Mouse (Mus musculus): Measurements from ENCODE around the gene Clcc1.
"Not testable (repeated sequence)": the region's sequence is repeated elsewhere in the genome, so short reads cannot be mapped to it uniquely, and the experiment has no call there.

Clcc1 gene

GRCm38 (mm10) chr3:108653710-108654379 is at the start of gene Clcc1:
Gene Clcc1, plus strand, starts transcription at chr3:108653913.
- DNase-seq (ENCODE audit: low read depth, low spot score) = peak; percentile 97

DNA sequence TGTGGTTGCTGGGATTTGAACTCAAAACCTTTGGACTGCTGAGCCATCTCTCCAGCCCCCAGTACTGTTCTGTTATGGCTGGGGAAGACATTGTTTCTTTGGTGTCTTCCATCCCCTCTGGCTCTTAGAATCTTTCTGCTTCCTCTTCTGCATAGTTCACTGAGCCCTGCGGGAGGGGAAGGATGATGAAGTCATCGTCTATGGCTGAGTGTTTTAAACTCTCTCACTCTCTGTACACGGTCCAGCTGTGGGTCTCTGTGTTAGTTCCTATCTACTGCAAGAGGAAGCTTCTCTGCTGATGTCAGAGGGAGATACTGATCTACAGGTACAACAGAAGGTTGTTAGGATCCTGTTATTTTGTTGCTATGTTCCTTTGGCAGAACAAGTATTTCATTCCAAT is 44.8 kb upstream of the Clcc1 start:
- no peak for DNase-seq (ENCODE audit: low read depth, low spot score)

DNA sequence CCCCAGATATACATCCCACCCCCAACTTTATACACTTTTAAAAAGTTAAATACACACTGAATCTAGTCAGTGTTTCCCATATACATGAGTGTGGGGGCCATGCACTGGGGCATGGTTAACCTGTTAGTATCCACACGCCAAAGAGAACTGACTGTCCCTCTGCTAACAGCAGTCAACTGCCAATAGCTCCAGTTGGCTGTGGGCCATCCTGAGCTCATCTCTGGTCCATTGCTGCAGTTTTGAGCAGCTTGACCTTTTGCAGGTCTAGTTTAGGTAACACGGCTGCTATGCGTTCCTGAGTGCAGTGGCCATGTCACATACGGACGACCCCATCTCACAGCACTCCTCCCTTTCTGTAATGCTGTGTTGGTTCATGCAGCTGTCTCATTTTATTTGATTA is 19.0 kb upstream of the Clcc1 start:
- no peak for DNase-seq (ENCODE audit: low read depth, low spot score)

- DNase-seq (ENCODE audit: low read depth, low spot score) = peak; percentile 30
Observed at GRCm38 (mm10) chr3:108639412-108639811, 14.3 kb upstream of the Clcc1 start.

- no peak for DNase-seq (ENCODE audit: low read depth, low spot score)
Observed at GRCm38 (mm10) chr3:108640998-108641397, 12.7 kb upstream of the Clcc1 start.

GRCm38 (mm10) chr3:108644856-108645255 is 8.9 kb upstream of the Clcc1 start:
- DNase-seq (ENCODE audit: low read depth, low spot score) = no peak

DNA sequence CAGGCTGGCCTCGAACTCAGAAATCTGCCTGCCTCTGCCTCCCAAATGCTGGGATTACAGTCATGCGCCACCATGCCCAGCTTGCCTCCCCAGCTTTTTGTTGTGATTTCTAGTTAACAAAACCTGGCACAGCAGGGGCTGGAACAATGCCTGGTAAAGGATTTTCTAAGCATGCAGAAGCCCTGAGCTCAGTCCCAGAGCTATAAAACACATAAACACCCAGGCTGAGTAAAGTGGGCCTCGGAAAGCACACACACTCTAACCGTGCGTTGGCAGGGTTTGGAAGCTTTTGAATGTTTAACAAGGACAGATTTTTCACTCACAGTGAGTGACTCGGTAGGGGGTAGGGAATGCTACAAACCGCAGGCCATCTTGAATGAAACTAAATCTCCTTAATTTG is 7.7 kb upstream of the Clcc1 start:
- no peak for DNase-seq (ENCODE audit: low read depth, low spot score)

DNA sequence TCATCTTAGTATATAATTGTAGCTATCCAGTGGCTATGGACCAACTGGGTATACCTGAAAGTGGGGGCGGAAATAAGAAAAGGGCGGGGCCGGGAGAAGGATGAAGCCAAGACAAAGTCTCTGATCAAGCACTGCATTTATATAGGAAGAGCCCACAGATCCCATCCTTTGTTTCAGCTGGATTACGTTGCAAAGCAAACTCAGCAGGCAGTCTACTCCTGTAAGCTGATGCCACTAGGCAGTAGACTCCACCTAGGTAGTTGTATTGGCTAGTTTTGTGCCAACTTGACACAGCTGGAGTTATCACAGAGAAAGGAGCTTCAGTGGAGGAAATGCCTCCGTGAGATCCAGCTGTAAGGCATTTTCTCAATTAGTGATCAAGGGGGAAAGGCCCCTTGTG is 6.0 kb upstream of the Clcc1 start:
- DNase-seq (ENCODE audit: low read depth, low spot score) = not testable (repeated sequence)

GRCm38 (mm10) chr3:108652866-108653642 is 659 bp upstream of the Clcc1 start:
- DNase-seq (ENCODE audit: low read depth, low spot score) = peak; percentile 69

- peak; percentile 31 for DNase-seq (ENCODE audit: low read depth, low spot score)
Observed at GRCm38 (mm10) chr3:108654566-108654965, 853 bp downstream of the Clcc1 start.

GRCm38 (mm10) chr3:108655486-108655885 is 1.8 kb downstream of the Clcc1 start:
- peak; percentile 7 for DNase-seq (ENCODE audit: low read depth, low spot score)

GRCm38 (mm10) chr3:108658612-108659011 is 4.9 kb downstream of the Clcc1 start:
- no peak for DNase-seq (ENCODE audit: low read depth, low spot score)

- DNase-seq (ENCODE audit: low read depth, low spot score) = peak; percentile 32
Observed at GRCm38 (mm10) chr3:108660941-108661340, 7.2 kb downstream of the Clcc1 start.

DNA sequence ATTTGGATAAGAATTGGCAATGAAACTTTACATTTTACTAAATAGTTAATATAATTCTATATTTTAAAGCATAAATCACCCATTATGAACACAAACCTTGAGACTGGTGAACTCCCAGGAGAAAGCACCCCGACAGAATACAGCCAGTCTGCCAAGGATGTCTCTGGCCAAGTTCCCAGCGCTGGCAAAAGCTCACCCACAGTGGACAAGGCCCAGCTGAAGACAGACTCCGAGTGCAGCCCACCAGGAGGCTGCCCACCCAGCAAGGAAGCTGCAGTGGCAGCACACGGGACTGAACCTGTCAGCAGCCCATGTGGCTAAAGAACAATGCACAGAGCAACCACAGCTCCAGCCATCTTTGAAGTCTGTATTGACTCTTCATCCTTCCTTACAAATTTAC is 22.9 kb downstream of the Clcc1 start:
- no peak for DNase-seq (ENCODE audit: low read depth, low spot score)

DNA sequence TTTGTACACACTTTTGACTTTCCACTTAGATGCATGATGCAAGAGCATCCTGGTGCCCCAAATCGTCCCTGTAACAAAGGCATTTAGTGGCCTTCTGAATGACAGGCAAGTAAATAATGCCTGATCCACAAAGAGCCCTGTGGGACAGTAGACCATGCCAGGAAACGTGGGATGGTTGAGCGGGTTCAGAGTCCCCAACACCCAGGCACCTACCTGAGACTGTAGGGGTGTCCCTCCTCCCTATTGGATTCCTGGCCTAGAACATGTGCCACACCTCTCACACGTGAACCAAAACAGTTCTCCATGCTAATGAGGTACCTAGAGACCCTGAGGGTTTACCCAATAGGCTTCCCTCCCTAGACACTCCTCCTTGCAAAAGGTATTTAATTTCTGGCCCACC is 27.3 kb downstream of the Clcc1 start:
- no peak for DNase-seq (ENCODE audit: low read depth, low spot score)

DNA sequence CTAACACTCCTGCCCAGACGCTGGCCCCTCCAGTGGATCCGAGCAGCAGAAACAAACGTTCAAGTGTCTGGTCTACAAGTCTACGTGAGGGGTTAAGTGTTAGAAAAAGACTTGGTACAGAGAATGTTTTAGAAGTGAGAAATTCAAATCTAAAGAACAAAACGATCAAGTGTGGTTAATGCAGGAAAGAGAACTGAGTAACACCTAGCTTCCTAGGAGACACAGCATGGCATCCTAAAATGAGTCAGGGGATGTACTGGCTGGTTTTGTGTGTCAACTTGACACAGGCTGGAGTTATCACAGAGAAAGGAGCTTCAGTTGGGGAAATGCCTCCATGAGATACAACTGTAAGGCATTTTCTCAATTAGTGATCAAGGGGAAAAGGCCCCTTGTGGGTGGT is 29.9 kb downstream of the Clcc1 start:
- not testable (repeated sequence) for DNase-seq (ENCODE audit: low read depth, low spot score)

GRCm38 (mm10) chr3:108685701-108686100 is 32.0 kb downstream of the Clcc1 start:
- no peak for DNase-seq (ENCODE audit: low read depth, low spot score)

DNA sequence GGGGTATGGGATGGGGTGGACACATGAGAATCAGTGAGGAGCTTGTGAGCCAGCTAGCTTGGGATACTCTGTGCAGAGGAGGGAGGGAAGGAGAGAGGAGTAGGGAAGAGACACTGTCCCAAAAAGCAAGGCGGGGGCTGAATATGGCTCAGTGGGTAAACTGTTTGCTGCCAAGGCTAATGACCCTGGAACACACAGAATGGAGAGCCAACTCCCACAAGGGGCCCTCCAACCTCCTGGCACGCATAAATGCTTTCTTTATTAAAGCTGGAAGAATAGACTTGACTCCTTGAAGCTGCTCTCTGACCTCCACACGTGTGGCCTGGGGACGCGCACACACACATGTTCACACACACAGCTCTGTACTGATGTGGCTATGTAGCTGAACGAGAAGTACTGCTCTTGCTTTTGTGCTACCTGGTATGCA is 35.3 kb downstream of the Clcc1 start:
- DNase-seq (ENCODE audit: low read depth, low spot score) = no peak

GRCm38 (mm10) chr3:108689446-108689845 is 35.7 kb downstream of the Clcc1 start:
- DNase-seq (ENCODE audit: low read depth, low spot score) = no peak

DNA sequence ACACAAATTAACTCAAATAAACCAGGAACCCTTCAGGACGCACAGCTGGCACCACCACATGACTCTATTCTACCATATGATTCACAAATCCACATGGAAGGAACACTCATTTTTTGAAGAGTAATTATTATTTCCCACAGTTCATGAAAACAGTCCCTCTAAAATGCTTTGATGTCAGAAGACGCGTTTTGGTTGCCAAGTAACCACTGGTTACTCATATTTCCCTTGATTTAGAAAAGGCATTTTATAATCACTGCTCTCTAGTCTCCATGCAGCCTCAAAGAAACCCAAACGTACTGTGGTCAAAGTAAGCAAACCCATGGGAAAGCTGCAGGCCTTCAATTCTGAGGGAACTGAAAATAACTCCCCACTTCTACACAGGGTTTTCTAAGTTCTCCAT is 36.3 kb downstream of the Clcc1 start:
- no peak for DNase-seq (ENCODE audit: low read depth, low spot score)

DNA sequence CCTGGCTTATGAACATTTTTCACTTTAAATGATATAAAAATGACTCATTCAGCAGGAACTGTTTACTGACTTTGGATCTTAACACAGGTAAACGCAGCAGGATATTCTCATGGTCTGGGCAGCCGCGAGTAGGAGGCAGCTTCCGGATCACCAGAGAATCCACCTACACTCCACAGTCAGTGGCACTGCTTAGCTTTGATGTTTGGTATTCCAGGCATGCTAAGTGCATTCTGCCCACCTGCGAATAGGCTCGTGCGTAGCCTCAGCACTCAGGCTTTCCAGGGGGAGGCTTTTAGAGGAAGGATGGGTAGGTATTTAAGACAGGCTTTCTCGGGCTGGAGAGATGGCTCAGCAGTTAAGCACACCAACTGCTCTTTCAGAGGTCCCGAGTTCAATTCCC is 40.6 kb downstream of the Clcc1 start:
- no peak for DNase-seq (ENCODE audit: low read depth, low spot score)

DNA sequence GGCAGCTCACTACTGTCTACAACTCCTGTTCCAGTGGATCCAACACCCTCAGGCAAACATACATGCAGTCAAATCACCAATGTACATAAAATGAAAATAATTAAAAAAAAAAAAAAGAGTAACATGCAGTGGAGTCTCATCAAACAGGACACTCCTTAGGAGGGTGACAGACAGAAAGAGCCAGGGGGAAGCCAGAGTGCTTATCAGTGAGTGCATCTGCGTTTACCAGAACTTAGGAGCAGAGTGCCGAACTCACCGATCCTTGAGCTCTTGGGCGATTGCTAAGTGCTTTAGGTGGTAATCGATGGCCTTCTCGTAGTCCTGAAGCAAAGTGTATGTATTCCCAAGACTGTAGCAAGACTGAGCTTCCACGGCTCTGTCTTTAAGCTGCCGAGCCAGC is 44.9 kb downstream of the Clcc1 start:
- DNase-seq (ENCODE audit: low read depth, low spot score) = no peak

GRCm38 (mm10) chr3:108699786-108700185 is 46.1 kb downstream of the Clcc1 start:
- DNase-seq (ENCODE audit: low read depth, low spot score) = no peak

All from CD4-positive, CD25-positive, alpha-beta regulatory T cell, adult 2 months (primary cell).